Mouse (Mus musculus): ENCODE results near the gene Gprc5c.

GRCm38 (mm10) chr11:114821325-114821724 is 29.6 kb upstream of the Gprc5c start:
- TF ChIP-seq POLR2A (IDR thresholded peaks at IDR 0.05; ENCODE audit: borderline replicate concordance, low read depth, low read length) (no peak), CTCF (IDR thresholded peaks at IDR 0.05; ENCODE audit: low read depth, low read length) (no peak)
